Mouse (Mus musculus) forebrain, embryonic 14.5 days (tissue): ENCODE results near the gene Castor1. TPM values are rescaled to one million over a fixed set of nuclear protein-coding genes. Genes with fewer than 3 reads are reported as not detected.
A peak's percentile ranks its signal among the peaks of the same experiment; 100 is the strongest.

Source experiments
- ATAC-seq: fragments of 200-750 bp; cut with Nextera tagmentation; 2 replicates; pipeline ENCODE4 v1.8.0; 2017; ENCODE audit warnings: mild to moderate bottlenecking, moderate library complexity
- DNase-seq: peaks from one replicate; pipeline ENCODE4 v3.0.0-alpha.2; 2015; ENCODE audit warnings: low spot score
- H3K27ac ChIP-seq: fragments of 300-500 bp; sonication (generic); 2 replicates; pipeline ENCODE4 v1.5.1; 2014; ENCODE audit warnings: low read depth, mild to moderate bottlenecking, control low read depth, low read length, moderate library complexity
- H3K27me3 ChIP-seq: fragments of 300-500 bp; sonication (generic); replicated peaks from 2 replicates; pipeline ENCODE4 v1.6.1; 2014; ENCODE audit warnings: low read length, control low read depth, mixed read lengths; ENCODE audit not compliant: control insufficient read depth, insufficient read depth
- H3K36me3 ChIP-seq: fragments of 300-500 bp; sonication (generic); 2 replicates; pipeline ENCODE4 v1.6.1; 2014; ENCODE audit warnings: low read length, control low read depth; ENCODE audit not compliant: control insufficient read depth, insufficient read depth
- H3K4me1 ChIP-seq: fragments of 300-500 bp; sonication (generic); 2 replicates; pipeline ENCODE4 v1.6.1; 2014; ENCODE audit warnings: antibody characterized with exemption, low read length, control low read depth; ENCODE audit not compliant: control insufficient read depth, insufficient read depth
- H3K4me2 ChIP-seq: fragments of 300-500 bp; sonication (generic); 2 replicates; pipeline ENCODE4 v1.6.1; 2014; ENCODE audit warnings: mild to moderate bottlenecking, control low read depth, low read length
- H3K4me3 ChIP-seq: fragments of 300-500 bp; sonication (generic); 2 replicates; pipeline ENCODE4 v1.5.1; 2014; ENCODE audit warnings: low read depth, low read length, control low read depth
- H3K9ac ChIP-seq: fragments of 300-500 bp; sonication (generic); 2 replicates; pipeline ENCODE4 v1.6.1; 2014; ENCODE audit warnings: mild to moderate bottlenecking, low read length, control low read depth, moderate library complexity
- H3K9me3 ChIP-seq: fragments of 300-500 bp; sonication (generic); replicated peaks from 2 replicates; pipeline ENCODE4 v1.6.1; 2016; ENCODE audit warnings: low read length, control low read depth, mixed read lengths; ENCODE audit not compliant: control insufficient read depth
- WGBS: fragments of 180-500 bp; shearing (Covaris S2); extraction: QIAGEN DNeasy Blood & Tissue Kit; methylation state at CpG from one replicate; pipeline ENCODE4 v1.1.7; 2014; 5-methylcytosine and 5-hydroxymethylcytosine counted together
- polyA plus RNA-seq: library from polyadenylated mRNA; unstranded; fragments of >200 nt; fragmentation: Nextera tagmentation; extraction: Ambion mirVana; gene quantifications from 2 replicates; pipeline ENCODE4 v1.2.1, GENCODE M21; 2014

Castor1 gene
- polyA plus RNA-seq, 1 experiment from 2014 or later, result 1.8 TPM

DNA sequence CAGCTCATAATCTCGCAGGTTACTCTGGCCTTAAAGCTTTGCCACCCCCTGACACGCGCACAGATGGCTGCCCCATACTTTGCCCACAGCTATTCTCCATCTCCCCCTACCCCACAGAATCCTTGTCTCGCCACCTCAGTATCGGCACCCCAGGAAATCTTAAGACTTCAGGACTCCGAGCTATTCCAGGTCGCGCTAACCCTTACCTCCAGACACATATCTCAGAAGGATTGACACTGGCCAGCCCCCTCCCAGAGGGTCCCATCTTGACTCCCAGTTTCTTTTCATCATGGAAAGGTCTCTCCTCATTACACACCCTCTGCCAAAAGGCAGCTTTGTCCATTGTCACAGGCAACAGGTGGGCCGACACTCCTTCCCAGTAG is 30.7 kb upstream of the Castor1 start:
- ATAC-seq, result no peak; the same call in 1 of the 2 replicates
- peaks cover 4% of the 10 kb centered on the region for H3K4me1 ChIP-seq
- peak overlapping the region; percentile 86 for H3K9ac ChIP-seq
- 11% methylated on average over 9 of the region's 9 CpGs for WGBS
- no peaks in the 10 kb centered on the region for H3K9me3 ChIP-seq
- H3K27me3 ChIP-seq, result no peaks in the 10 kb centered on the region
- peaks cover 10% of the 10 kb centered on the region for H3K36me3 ChIP-seq
- DNase-seq, result no peak
- peak overlapping the region; percentile 73 for H3K4me3 ChIP-seq
- no peak overlapping the region for H3K27ac ChIP-seq
- peak overlapping the region; percentile 89 for H3K4me2 ChIP-seq

DNA sequence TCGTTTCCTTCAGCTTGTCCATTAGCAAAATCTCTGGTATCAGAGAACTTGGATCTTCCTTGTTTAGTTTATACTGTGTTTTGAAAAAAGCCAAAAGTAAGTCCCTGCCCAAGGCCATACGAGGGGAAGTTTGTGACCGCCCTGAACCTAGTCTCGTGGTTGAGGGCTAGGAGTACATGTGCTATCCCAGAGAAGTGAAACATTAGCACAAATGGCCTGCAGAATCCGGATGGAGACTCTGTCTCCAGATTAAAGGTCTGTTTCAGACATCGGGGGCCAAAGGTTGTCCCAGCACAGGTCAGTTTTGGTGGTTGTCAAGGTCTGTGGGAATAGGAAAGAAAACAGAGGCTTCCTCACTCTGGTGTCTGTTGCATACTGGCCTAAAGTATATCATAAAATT is 28.8 kb upstream of the Castor1 start:
- no peak overlapping the region for H3K4me2 ChIP-seq
- no peaks in the 10 kb centered on the region for H3K27me3 ChIP-seq
- no peak overlapping the region for H3K9ac ChIP-seq
- peaks cover 4% of the 10 kb centered on the region for H3K4me1 ChIP-seq
- H3K4me3 ChIP-seq, result no peak overlapping the region
- H3K9me3 ChIP-seq, result no peaks in the 10 kb centered on the region
- no peak overlapping the region for H3K27ac ChIP-seq
- ATAC-seq (no peak), DNase-seq (no peak)
- no peaks in the 10 kb centered on the region for H3K36me3 ChIP-seq
- WGBS, result 89% methylated on average over 6 of the region's 6 CpGs

DNA sequence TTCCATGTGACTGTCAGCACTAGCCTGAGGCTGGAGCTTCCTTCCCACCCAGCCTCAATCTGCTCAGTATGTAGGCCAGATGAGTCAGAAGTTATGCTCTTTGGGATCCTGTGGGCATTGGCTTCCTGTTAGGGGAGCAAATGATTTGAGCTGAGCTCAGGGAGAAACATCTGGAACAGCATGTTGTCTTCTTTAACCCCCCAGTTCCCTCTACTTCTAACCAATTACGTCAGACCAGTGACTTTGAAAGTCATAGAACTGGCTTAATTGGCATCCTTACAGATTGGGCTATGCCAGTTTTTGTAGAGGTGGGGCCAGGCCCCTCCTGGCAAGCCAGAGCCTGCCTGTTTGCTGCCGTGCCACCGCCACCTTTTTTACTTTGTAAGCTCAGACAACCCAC is 27.3 kb upstream of the Castor1 start:
- no peaks in the 10 kb centered on the region for H3K27me3 ChIP-seq
- WGBS, result 60% methylated on average over 3 of the region's 3 CpGs
- no peak overlapping the region for H3K4me2 ChIP-seq
- H3K27ac ChIP-seq, result no peak overlapping the region
- DNase-seq (no peak), ATAC-seq (no peak)
- no peak overlapping the region for H3K9ac ChIP-seq
- H3K4me3 ChIP-seq, result no peak overlapping the region
- peaks cover 4% of the 10 kb centered on the region for H3K4me1 ChIP-seq
- H3K36me3 ChIP-seq, result no peaks in the 10 kb centered on the region
- H3K9me3 ChIP-seq, result no peaks in the 10 kb centered on the region

DNA sequence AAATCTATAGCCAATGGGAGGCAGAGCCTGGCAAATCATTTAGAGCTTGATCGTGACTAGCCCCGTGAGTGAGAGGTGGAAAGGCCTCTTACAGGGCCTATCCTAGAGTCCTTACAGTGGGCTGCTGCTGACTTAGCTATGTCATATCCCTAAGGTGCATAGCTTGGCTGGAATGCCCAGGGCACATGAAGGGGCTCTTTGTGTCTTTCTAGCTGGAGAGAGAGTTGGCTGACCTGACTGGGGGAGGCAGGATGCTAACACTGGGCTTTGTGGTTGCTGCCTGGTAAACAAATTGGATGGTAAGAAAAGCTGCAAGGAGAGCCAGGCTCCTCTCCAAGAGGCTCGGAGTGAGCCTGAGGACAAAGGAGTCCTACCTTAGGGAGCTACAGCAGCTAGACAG is 25.3 kb upstream of the Castor1 start:
- ATAC-seq (no peak), DNase-seq (no peak)
- Histone ChIP-seq H3K4me3 (no peak overlapping the region), H3K4me1 (no peaks in the 10 kb centered on the region), H3K9me3 (no peaks in the 10 kb centered on the region), H3K9ac (no peak overlapping the region), H3K4me2 (no peak overlapping the region), H3K27ac (no peak overlapping the region), H3K36me3 (no peaks in the 10 kb centered on the region), H3K27me3 (no peaks in the 10 kb centered on the region)
- 82% methylated on average over 3 of the region's 3 CpGs for WGBS

DNA sequence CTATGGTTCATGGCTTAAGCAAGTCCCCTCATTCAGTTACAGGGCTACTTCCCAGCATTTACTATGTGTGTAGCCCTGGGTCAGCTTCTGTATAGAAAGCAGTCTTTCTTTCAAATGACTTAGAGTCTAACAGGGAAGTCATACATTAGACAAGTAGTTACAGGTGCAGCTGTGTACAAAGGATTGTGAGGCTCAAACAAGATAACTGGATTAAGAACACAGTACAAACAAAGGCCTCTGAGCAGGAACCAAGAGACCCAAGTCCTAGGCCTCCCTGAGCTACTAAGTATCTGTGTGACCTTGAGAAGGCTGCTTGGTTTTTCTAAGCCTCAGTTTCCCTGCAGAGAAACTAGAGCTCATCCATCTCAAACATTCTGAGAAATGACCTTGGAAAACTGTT is 24.6 kb upstream of the Castor1 start:
- Histone ChIP-seq H3K4me3 (no peak overlapping the region), H3K27ac (no peak overlapping the region), H3K36me3 (no peaks in the 10 kb centered on the region), H3K27me3 (no peaks in the 10 kb centered on the region), H3K4me2 (no peak overlapping the region), H3K9ac (no peak overlapping the region), H3K4me1 (no peaks in the 10 kb centered on the region), H3K9me3 (no peaks in the 10 kb centered on the region)
- ATAC-seq, result no peak
- DNase-seq, result no peak

DNA sequence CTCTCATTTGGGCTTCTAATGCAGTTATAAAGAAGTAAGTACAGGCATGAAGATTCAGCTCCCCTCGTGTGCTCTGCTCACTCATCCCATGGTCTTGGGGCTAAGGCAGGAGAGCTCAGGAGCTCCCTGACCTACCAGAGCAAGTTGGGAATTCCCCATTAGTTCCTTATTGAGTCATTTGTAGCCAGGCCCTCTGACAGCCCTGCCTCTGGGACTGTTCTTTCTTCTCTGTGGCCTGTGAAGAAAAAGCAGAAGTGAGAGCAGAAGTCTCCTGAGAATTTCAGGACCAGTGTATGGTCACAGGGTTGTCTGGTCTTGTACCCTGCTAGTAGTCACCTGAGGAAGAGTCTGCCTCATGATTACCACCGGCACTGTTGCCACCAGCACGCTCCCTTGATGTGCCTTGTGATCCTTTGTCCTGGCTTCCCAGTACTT is 22.4 kb upstream of the Castor1 start:
- Histone ChIP-seq H3K4me3 (no peak overlapping the region), H3K36me3 (no peaks in the 10 kb centered on the region), H3K4me1 (no peaks in the 10 kb centered on the region), H3K9ac (no peak overlapping the region), H3K4me2 (no peak overlapping the region), H3K9me3 (no peaks in the 10 kb centered on the region), H3K27me3 (no peaks in the 10 kb centered on the region), H3K27ac (no peak overlapping the region)
- no peak for DNase-seq
- no peak for ATAC-seq
- 80% methylated on average over 3 of the region's 3 CpGs for WGBS

DNA sequence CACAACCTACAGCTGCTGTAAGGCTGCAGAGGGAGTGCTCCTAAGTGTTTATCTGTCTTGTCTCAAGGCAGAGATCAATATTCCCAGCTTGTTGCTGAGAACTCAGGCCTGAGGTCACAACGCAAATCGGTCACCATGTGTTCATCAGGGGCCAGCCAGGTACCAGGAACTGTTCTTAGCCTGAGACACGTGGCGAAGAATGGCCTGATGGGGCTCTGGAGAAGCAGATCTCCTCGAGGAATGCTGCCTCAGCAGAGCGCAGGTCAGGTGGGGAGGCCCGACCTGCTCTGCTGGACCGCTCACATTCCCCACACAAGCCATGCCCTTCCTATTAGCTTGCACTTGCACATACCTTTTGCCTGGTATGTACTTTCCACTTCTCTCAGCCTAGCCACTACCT is 21.4 kb upstream of the Castor1 start:
- WGBS, result 85% methylated on average over 8 of the region's 8 CpGs
- no peak overlapping the region for H3K4me2 ChIP-seq
- DNase-seq, result no peak
- H3K4me3 ChIP-seq, result no peak overlapping the region
- no peaks in the 10 kb centered on the region for H3K36me3 ChIP-seq
- H3K4me1 ChIP-seq, result no peaks in the 10 kb centered on the region
- no peak overlapping the region for H3K9ac ChIP-seq
- no peak overlapping the region for H3K27ac ChIP-seq
- H3K9me3 ChIP-seq, result no peaks in the 10 kb centered on the region
- ATAC-seq, result no peak
- no peaks in the 10 kb centered on the region for H3K27me3 ChIP-seq

DNA sequence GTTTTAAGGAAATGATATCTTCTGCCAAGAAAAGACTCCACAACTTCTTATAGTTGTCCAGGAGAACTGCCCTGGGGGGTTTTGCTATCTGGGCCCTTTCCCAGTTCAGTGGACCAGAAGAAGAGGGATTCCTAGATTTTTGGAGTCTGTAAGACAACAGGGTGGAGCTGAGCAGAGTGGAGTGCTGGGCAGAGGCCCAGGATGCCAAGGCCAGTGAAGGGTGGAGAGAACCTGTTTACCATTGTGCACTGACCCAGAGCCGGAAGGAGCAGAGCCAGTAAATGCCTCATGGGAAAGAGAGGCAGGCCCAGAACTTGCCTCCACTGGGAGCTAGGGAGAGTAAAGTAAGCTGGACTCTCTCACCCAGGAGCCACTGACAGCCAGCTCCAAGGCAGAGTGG is 20.3 kb upstream of the Castor1 start:
- ATAC-seq (no peak), DNase-seq (no peak)
- no peaks in the 10 kb centered on the region for H3K4me1 ChIP-seq
- no peak overlapping the region for H3K27ac ChIP-seq
- no peak overlapping the region for H3K4me3 ChIP-seq
- 68% methylated on average over 1 of the region's 1 CpGs for WGBS
- no peaks in the 10 kb centered on the region for H3K9me3 ChIP-seq
- H3K36me3 ChIP-seq, result no peaks in the 10 kb centered on the region
- no peaks in the 10 kb centered on the region for H3K27me3 ChIP-seq
- no peak overlapping the region for H3K9ac ChIP-seq
- H3K4me2 ChIP-seq, result no peak overlapping the region

DNA sequence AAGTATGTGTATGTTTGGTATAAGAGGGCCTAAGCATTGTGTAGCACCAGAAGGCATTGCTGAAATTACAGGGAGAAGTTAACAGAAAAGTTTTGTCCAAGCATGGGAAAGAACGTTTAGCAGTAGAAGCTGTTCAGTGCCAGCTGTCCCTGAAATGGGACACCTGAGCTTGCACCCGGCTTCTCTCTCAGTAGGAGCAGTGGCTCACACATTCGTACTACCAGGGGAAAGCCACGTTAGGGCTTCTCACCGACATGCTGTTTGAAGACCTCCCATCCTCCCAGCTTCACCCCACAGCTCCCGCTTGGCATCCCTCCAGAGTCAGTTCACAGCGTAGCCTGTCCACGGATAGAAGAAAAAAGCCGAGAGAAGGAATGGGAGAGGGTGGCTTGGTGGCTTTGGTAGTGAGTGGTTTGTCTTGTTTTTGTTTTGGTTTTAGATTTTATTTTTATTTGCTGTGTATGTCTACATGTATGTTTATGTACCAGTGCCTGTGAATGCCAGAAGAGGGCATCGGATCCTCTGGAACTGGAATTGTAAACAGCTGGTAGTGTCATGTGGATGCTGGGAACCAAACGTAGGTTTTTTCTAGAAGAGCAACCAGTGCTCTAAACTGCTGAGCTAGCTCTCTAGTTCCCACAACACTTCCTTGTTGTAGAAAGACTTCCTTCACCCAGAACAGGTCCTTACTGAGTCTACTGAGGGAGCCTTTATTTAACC is 15.9 kb upstream of the Castor1 start:
- peaks cover 9% of the 10 kb centered on the region; the same call in 1 of the 2 replicates for H3K36me3 ChIP-seq
- no peaks in the 10 kb centered on the region for H3K9me3 ChIP-seq
- no peaks in the 10 kb centered on the region for H3K4me1 ChIP-seq
- H3K9ac ChIP-seq, result no peak overlapping the region
- ATAC-seq (no peak), DNase-seq (no peak)
- H3K27me3 ChIP-seq, result no peaks in the 10 kb centered on the region
- no peak overlapping the region for H3K4me2 ChIP-seq
- 73% methylated on average over 11 of the region's 11 CpGs for WGBS
- H3K27ac ChIP-seq, result no peak overlapping the region
- H3K4me3 ChIP-seq, result no peak overlapping the region
